Mouse (Mus musculus): ENCODE measurements at regions not wholly inside any gene's neighbourhood (a gene's known extent, or its start where the extent isn't known, plus 50 kb on each side); places are given as distances from the start of the nearest gene placed in this dataset. TPM values are rescaled to one million over a fixed set of nuclear protein-coding genes. Genes with fewer than 3 reads are reported as not detected.

Small RNA genes lying in the stretch of these regions (microRNA-seq; reads per million reads assigned to microRNA genes)
- not detected for gene Gm25693
